Mouse (Mus musculus) CD4-positive, CD25-positive, alpha-beta regulatory T cell (primary cell): Measurements from ENCODE around the gene Rpl37a. TPM values are rescaled to one million over a fixed set of nuclear protein-coding genes. Genes with fewer than 3 reads are reported as not detected.

Experiments
- polyA plus RNA-seq: library from polyadenylated mRNA; unstranded; fragments of 100-300 nt; shearing (Covaris generic); gene quantifications from one replicate; pipeline ENCODE4 v1.2.1, GENCODE M21; 2017

Gene Rpl37a
- polyA plus RNA-seq: 2,337 TPM

DNA sequence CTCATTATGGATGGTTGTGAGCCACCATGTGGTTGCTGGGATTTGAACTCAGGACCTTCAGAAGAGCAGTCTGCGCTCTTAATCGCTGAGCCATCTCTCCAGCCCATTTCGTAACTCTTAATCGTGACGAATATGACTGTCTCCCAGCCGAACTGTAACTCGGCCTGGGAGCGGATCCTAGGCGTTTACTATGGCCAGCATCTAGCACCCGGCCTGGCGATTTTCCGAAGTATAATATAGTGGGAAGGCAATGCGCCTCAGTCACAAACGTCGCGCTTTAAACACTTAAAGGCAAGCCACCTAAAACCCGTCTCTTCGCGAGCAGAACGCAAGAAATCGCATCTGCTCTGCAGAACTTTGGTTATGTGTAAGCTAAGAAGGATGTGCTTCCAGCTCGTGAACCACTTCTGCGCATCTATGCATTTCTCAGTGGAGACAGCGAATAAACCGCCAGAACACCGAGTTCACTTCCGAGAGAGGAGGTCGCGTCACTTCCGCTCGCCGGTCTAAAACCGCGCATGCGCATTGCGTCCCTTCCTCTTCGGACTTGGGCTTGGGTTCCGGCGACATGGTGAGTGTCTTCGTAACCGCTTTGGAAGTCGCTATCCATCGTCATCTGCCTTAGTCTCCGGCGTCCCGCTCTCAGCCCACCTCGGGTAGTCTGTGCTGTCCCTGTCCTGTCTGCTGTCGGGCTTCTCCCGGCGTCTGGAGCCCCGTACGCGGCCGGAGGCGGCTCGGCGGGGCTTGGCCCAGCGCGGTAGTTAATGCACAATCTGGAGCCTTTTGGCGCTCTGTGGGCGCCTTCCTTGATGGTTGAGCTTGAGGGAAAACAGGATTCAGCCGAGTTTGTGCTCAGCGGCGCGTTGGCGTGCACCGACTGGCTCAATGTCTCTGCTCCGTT lies at the start of gene Rpl37a:
Gene Rpl37a, plus strand, starts transcription at position 538 of the 901 bp plus-strand sequence.

DNA sequence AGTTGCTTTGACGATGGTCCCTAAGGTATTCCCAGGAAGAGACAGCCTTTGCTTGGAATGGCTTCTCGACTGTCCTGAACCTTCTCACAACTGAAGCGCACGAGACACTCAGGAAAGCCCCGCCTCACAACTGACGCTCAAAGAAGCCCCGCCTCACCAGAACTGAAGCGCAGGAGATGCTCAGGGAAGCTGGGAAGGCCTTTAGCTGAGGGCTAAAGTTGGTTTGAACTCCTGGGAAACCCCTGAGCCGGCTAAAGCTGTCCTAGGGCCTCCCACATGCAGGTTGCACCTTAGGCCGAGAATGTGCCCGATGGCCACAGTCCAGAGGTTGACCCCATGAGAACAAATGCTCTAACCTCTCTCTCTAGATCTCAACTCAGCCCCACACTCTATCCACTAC lies 10.6 kb upstream of the Rpl37a start, which contains the start of gene Ankar:
Gene Ankar, minus strand, starts transcription at position 101 of the 400 bp plus-strand sequence.

Other genes starting within 250 kb of the Rpl37a start
- not detected for gene March4, start 174.4 kb upstream of the Rpl37a start, polyA plus RNA-seq
- 24.0 TPM for gene Smarcal1, start 128.0 kb upstream of the Rpl37a start, polyA plus RNA-seq
- gene Ankar, start 10.7 kb upstream of the Rpl37a start, polyA plus RNA-seq: not detected
- not detected for gene Igfbp2, start 113.2 kb downstream of the Rpl37a start, polyA plus RNA-seq
- not detected for gene Igfbp5, start 163.6 kb downstream of the Rpl37a start, polyA plus RNA-seq